Mouse (Mus musculus): ENCODE data around the gene Sesn1.

DNA sequence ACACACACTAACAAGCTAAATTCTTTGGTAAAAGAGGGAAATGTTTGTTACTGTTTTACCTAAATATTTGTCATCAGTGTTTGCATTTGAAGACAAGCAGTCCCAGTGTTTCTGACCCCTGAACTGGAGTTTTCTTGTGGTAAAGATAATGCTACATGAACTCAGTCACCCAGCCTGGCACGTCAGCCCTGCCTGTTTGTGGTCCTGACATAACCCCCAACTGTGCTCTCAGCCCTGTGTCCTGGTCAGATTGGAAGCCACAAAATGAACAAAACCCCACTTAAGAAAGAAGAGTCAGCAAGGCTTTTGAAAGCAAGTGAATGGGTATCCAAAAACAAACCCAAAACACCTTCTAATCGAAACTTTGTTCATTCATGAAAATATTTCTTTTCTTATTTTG lies 53.3 kb downstream of the Sesn1 start:
- TF ChIP-seq CTCF (IDR thresholded peaks at IDR 0.05; ENCODE audit: low read depth, low read length): no peak
- TF ChIP-seq GATA1 (IDR thresholded peaks at IDR 0.05; ENCODE audit: borderline replicate concordance, low read length): no peak
- TF ChIP-seq TAL1 (conservative IDR thresholded peaks at IDR 0.05; ENCODE audit: low read depth, low read length): no peak
- TF ChIP-seq POLR2AphosphoS5 (IDR thresholded peaks at IDR 0.05; ENCODE audit: insufficient replicate concordance, low read depth, low read length): no peak
- no peak for TF ChIP-seq GATA2 (IDR thresholded peaks at IDR 0.05; ENCODE audit: borderline replicate concordance, low read depth, low read length)

All from G1E (cell line).